Mouse (Mus musculus): ENCODE measurements around the gene Magel2. TPM values are rescaled to one million over a fixed set of nuclear protein-coding genes. Genes with fewer than 3 reads are reported as not detected.
A peak's percentile ranks its signal among the peaks of the same experiment; 100 is the strongest.

Gene Magel2
- polyA plus RNA-seq, 1 experiment from 2014 or later: 16.3 TPM

DNA sequence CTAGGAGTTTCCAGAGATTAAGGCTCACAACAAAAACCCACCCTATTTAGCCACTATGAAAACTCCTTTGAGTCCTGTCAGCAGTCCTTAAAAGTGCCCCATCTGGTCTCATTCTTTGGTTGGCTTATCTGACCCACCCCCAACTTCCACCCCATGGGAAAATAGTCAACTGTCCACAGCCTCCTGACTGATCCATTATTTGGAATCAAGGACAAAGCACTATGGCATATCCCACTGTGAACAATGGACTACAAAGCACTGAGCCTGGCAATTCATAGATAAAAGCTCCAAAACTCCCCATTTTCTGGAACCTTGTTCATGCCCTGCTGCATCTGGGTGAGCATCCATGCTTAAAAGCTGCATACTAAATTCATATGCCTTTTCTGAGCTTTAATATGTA is 39.4 kb downstream of the Magel2 start:
- H3K36me3 ChIP-seq (ENCODE audit: control insufficient read depth, insufficient read depth, low read length): no peaks in the 10 kb centered on the region
- no peaks in the 10 kb centered on the region for H3K4me1 ChIP-seq (ENCODE audit: control insufficient read depth, insufficient read depth, low read length)
- H3K27ac ChIP-seq (replicated peaks; ENCODE audit: low read depth, low read length): peak overlapping the region; percentile 65; the same call in 1 of the 2 replicates
- H3K9ac ChIP-seq (replicated peaks; ENCODE audit: low read length): no peak overlapping the region
- H3K9me3 ChIP-seq (ENCODE audit: control insufficient read depth, low read length): peaks cover 4% of the 10 kb centered on the region; the same call in 1 of the 2 replicates
- H3K4me2 ChIP-seq (ENCODE audit: low read length): peak overlapping the region; percentile 33
- H3K4me3 ChIP-seq (replicated peaks; ENCODE audit: low read depth, low read length): peak overlapping the region; percentile 13; the same call in 1 of the 2 replicates
- DNase-seq (peak; percentile 49), ATAC-seq (ENCODE audit: low FRiP score, low TSS enrichment) (peak; percentile 19; the same call in 1 of the 2 replicates)
- no peaks in the 10 kb centered on the region for H3K27me3 ChIP-seq (ENCODE audit: control insufficient read depth, insufficient read depth, low read length)

DNA sequence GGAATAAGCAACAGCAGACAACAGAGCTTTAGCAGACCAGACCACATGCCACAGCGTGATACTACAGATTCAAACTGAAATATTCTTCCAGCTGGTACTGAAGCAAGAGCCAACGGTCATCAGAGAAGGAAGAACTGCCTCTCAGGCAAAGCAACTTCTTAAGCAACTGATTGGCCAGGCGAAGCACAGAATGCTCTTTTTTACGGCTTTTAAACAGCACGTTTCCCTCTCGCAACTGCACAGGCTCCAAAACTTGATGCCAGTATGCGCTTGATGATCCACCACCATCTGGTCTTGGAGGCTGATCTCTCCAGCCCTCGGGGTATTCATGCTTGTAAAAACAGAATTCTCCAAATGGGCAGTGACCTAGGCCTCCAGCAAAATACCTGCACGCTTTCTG is 41.5 kb downstream of the Magel2 start:
- H3K4me2 ChIP-seq (ENCODE audit: low read length): peak overlapping the region; percentile 64
- ATAC-seq (ENCODE audit: low FRiP score, low TSS enrichment): no peak
- no peaks in the 10 kb centered on the region for H3K27me3 ChIP-seq (ENCODE audit: control insufficient read depth, insufficient read depth, low read length)
- peak overlapping the region; percentile 86 for H3K9ac ChIP-seq (replicated peaks; ENCODE audit: low read length)
- H3K4me1 ChIP-seq (ENCODE audit: control insufficient read depth, insufficient read depth, low read length): no peaks in the 10 kb centered on the region
- WGBS: 54% methylated on average over 9 of the region's 9 CpGs
- peak overlapping the region; percentile 93 for H3K27ac ChIP-seq (replicated peaks; ENCODE audit: low read depth, low read length)
- H3K36me3 ChIP-seq (ENCODE audit: control insufficient read depth, insufficient read depth, low read length): no peaks in the 10 kb centered on the region
- peaks cover 4% of the 10 kb centered on the region; the same call in 1 of the 2 replicates for H3K9me3 ChIP-seq (ENCODE audit: control insufficient read depth, low read length)
- H3K4me3 ChIP-seq (replicated peaks; ENCODE audit: low read depth, low read length): peak overlapping the region; percentile 70
- DNase-seq: no peak

- ATAC-seq (ENCODE audit: low FRiP score, low TSS enrichment): no peak
- peak overlapping the region; percentile 70 for H3K4me3 ChIP-seq (replicated peaks; ENCODE audit: low read depth, low read length)
- peak overlapping the region; percentile 86 for H3K9ac ChIP-seq (replicated peaks; ENCODE audit: low read length)
- peak overlapping the region; percentile 93 for H3K27ac ChIP-seq (replicated peaks; ENCODE audit: low read depth, low read length)
- peaks cover 4% of the 10 kb centered on the region; the same call in 1 of the 2 replicates for H3K9me3 ChIP-seq (ENCODE audit: control insufficient read depth, low read length)
- 46% methylated on average over 17 of the region's 17 CpGs for WGBS
- H3K4me2 ChIP-seq (ENCODE audit: low read length): peak overlapping the region; percentile 64
- no peak for DNase-seq
- no peaks in the 10 kb centered on the region for H3K36me3 ChIP-seq (ENCODE audit: control insufficient read depth, insufficient read depth, low read length)
- H3K4me1 ChIP-seq (ENCODE audit: control insufficient read depth, insufficient read depth, low read length): no peaks in the 10 kb centered on the region
- no peaks in the 10 kb centered on the region for H3K27me3 ChIP-seq (ENCODE audit: control insufficient read depth, insufficient read depth, low read length)
Observed at GRCm38 (mm10) chr7:62419105-62419492, 42.3 kb downstream of the Magel2 start.

GRCm38 (mm10) chr7:62419493-62420360 is 42.9 kb downstream of the Magel2 start, which contains the start of gene Mkrn3:
TSS of gene Mkrn3 (minus strand) at chr7:62420139.
- Histone ChIP-seq H3K4me3 (replicated peaks; ENCODE audit: low read depth, low read length) (peak within 1 kb of the TSS; percentile 70), H3K9ac (replicated peaks; ENCODE audit: low read length) (peak within 1 kb of the TSS; percentile 86), H3K9me3 (ENCODE audit: control insufficient read depth, low read length) (peaks cover 4% of the 10 kb centered on the region; the same call in 1 of the 2 replicates), H3K4me1 (ENCODE audit: control insufficient read depth, insufficient read depth, low read length) (no peaks in the 10 kb centered on the region), H3K4me2 (ENCODE audit: low read length) (peak within 1 kb of the TSS; percentile 64), H3K27ac (replicated peaks; ENCODE audit: low read depth, low read length) (peak within 1 kb of the TSS; percentile 93), H3K36me3 (ENCODE audit: control insufficient read depth, insufficient read depth, low read length) (no peaks in the 10 kb centered on the region), H3K27me3 (ENCODE audit: control insufficient read depth, insufficient read depth, low read length) (no peaks in the 10 kb centered on the region)
- ATAC-seq (ENCODE audit: low FRiP score, low TSS enrichment): peak; percentile 91
- WGBS: 26% methylated on average over 49 of the region's 49 CpGs
- peak; percentile 94 for DNase-seq

GRCm38 (mm10) chr7:62420566-62420965 is 43.8 kb downstream of the Magel2 start:
- peak; percentile 80 for DNase-seq
- peak overlapping the region; percentile 51 for H3K4me2 ChIP-seq (ENCODE audit: low read length)
- no peaks in the 10 kb centered on the region for H3K27me3 ChIP-seq (ENCODE audit: control insufficient read depth, insufficient read depth, low read length)
- peak overlapping the region; percentile 86 for H3K9ac ChIP-seq (replicated peaks; ENCODE audit: low read length)
- H3K4me3 ChIP-seq (replicated peaks; ENCODE audit: low read depth, low read length): peak overlapping the region; percentile 70
- H3K27ac ChIP-seq (replicated peaks; ENCODE audit: low read depth, low read length): peak overlapping the region; percentile 90
- no peaks in the 10 kb centered on the region for H3K4me1 ChIP-seq (ENCODE audit: control insufficient read depth, insufficient read depth, low read length)
- WGBS: 30% methylated on average over 6 of the region's 6 CpGs
- H3K36me3 ChIP-seq (ENCODE audit: control insufficient read depth, insufficient read depth, low read length): no peaks in the 10 kb centered on the region
- peak; percentile 49 for ATAC-seq (ENCODE audit: low FRiP score, low TSS enrichment)
- H3K9me3 ChIP-seq (ENCODE audit: control insufficient read depth, low read length): peaks cover 4% of the 10 kb centered on the region; the same call in 1 of the 2 replicates

GRCm38 (mm10) chr7:62423210-62423609 is 46.4 kb downstream of the Magel2 start:
- H3K9ac ChIP-seq (replicated peaks; ENCODE audit: low read length): peak overlapping the region; percentile 39; the same call in 1 of the 2 replicates
- 27% methylated on average over 4 of the region's 4 CpGs for WGBS
- ATAC-seq (ENCODE audit: low FRiP score, low TSS enrichment) (no peak), DNase-seq (no peak)
- H3K27ac ChIP-seq (replicated peaks; ENCODE audit: low read depth, low read length): peak overlapping the region; percentile 57
- no peaks in the 10 kb centered on the region for H3K4me1 ChIP-seq (ENCODE audit: control insufficient read depth, insufficient read depth, low read length)
- peak overlapping the region; percentile 12; the same call in 1 of the 2 replicates for H3K4me3 ChIP-seq (replicated peaks; ENCODE audit: low read depth, low read length)
- no peaks in the 10 kb centered on the region for H3K27me3 ChIP-seq (ENCODE audit: control insufficient read depth, insufficient read depth, low read length)
- peaks cover 4% of the 10 kb centered on the region; the same call in 1 of the 2 replicates for H3K9me3 ChIP-seq (ENCODE audit: control insufficient read depth, low read length)
- no peaks in the 10 kb centered on the region for H3K36me3 ChIP-seq (ENCODE audit: control insufficient read depth, insufficient read depth, low read length)
- H3K4me2 ChIP-seq (ENCODE audit: low read length): peak overlapping the region; percentile 32

GRCm38 (mm10) chr7:62428337-62428736 is 51.5 kb downstream of the Magel2 start:
- Histone ChIP-seq H3K4me1 (ENCODE audit: control insufficient read depth, insufficient read depth, low read length) (no peaks in the 10 kb centered on the region), H3K27ac (replicated peaks; ENCODE audit: low read depth, low read length) (no peak overlapping the region)
- WGBS: 23% methylated on average over 8 of the region's 8 CpGs

More at GRCm38 (mm10) chr7:62428337-62428736, 51.5 kb downstream of the Magel2 start:
- no peak for ATAC-seq (ENCODE audit: low FRiP score, low TSS enrichment)
- no peak overlapping the region for H3K9ac ChIP-seq (replicated peaks; ENCODE audit: low read length)
- peak; percentile 78 for DNase-seq
- H3K4me2 ChIP-seq (ENCODE audit: low read length): peak overlapping the region; percentile 35; the same call in 1 of the 2 replicates
- no peaks in the 10 kb centered on the region for H3K27me3 ChIP-seq (ENCODE audit: control insufficient read depth, insufficient read depth, low read length)
- no peaks in the 10 kb centered on the region for H3K9me3 ChIP-seq (ENCODE audit: control insufficient read depth, low read length)
- H3K4me3 ChIP-seq (replicated peaks; ENCODE audit: low read depth, low read length): no peak overlapping the region
- H3K36me3 ChIP-seq (ENCODE audit: control insufficient read depth, insufficient read depth, low read length): no peaks in the 10 kb centered on the region

Data from midbrain, embryonic 14.5 days (tissue).